Mouse (Mus musculus): ENCODE measurements at regions not wholly inside any gene's neighbourhood (a gene's known extent, or its start where the extent isn't known, plus 50 kb on each side); places are given as distances from the start of the nearest gene placed in this dataset.
"Not testable (repeated sequence)": the region's sequence is repeated elsewhere in the genome, so short reads cannot be mapped to it uniquely, and the experiment has no call there.

GRCm38 (mm10) chr17:61301984-61302383 is 1579.1 kb downstream of the Efna5 start:
- 63% methylated on average over 1 of the region's 1 CpGs for WGBS (ENCODE audit: insufficient replicate concordance)
- DNase-seq (ENCODE audit: low read depth in 3 of 3, low spot score in 3 of 3): no peak
- H3K36me3 ChIP-seq (replicated peaks; ENCODE audit: control insufficient read depth, insufficient read depth, low read depth): no peaks in the 10 kb centered on the region
- no peak for ATAC-seq (ENCODE audit: insufficient read depth)
- TF ChIP-seq EP300 (IDR thresholded peaks at IDR 0.05; ENCODE audit: low read depth) (no peak), CTCF (IDR thresholded peaks at IDR 0.05; ENCODE audit: low read depth) (no peak)
- H3K9me3 ChIP-seq (ENCODE audit: control insufficient read depth, low read length): no peaks in the 10 kb centered on the region
- H3K9ac ChIP-seq (replicated peaks): no peak overlapping the region
- no peak overlapping the region for H3K4me2 ChIP-seq (ENCODE audit: low read depth)
- H3K4me1 ChIP-seq (replicated peaks; ENCODE audit: control insufficient read depth in 2 of 2, insufficient read depth in 2 of 2, low read length in 1 of 2): no peaks in the 10 kb centered on the region
- H3K27me3 ChIP-seq (ENCODE audit: control insufficient read depth, insufficient read depth, low read length): no peaks in the 10 kb centered on the region
- no peak overlapping the region for H3K4me3 ChIP-seq (ENCODE audit: insufficient read depth in 1 of 2, low read depth in 2 of 2, low read length in 2 of 2)
- no peak overlapping the region for H3K27ac ChIP-seq

GRCm38 (mm10) chr17:61301171-61301570 is 1579.9 kb downstream of the Efna5 start:
- Histone ChIP-seq H3K27me3 (ENCODE audit: control insufficient read depth, insufficient read depth, low read length) (no peaks in the 10 kb centered on the region), H3K4me3 (ENCODE audit: insufficient read depth in 1 of 2, low read depth in 2 of 2, low read length in 2 of 2) (no peak overlapping the region), H3K9ac (replicated peaks) (no peak overlapping the region), H3K4me2 (ENCODE audit: low read depth) (no peak overlapping the region), H3K36me3 (replicated peaks; ENCODE audit: control insufficient read depth, insufficient read depth, low read depth) (no peaks in the 10 kb centered on the region), H3K4me1 (replicated peaks; ENCODE audit: control insufficient read depth in 2 of 2, insufficient read depth in 2 of 2, low read length in 1 of 2) (no peaks in the 10 kb centered on the region), H3K27ac (no peak overlapping the region), H3K9me3 (ENCODE audit: control insufficient read depth, low read length) (no peaks in the 10 kb centered on the region)
- DNase-seq (ENCODE audit: low read depth in 3 of 3, low spot score in 3 of 3): no peak
- no peak for TF ChIP-seq CTCF (IDR thresholded peaks at IDR 0.05; ENCODE audit: low read depth)
- TF ChIP-seq EP300 (IDR thresholded peaks at IDR 0.05; ENCODE audit: low read depth): no peak
- no peak for ATAC-seq (ENCODE audit: insufficient read depth)

- DNase-seq (ENCODE audit: low read depth in 3 of 3, low spot score in 3 of 3) (no peak), ATAC-seq (ENCODE audit: insufficient read depth) (no peak)
- no peak overlapping the region for H3K27ac ChIP-seq
- H3K9ac ChIP-seq (replicated peaks): no peak overlapping the region
- TF ChIP-seq CTCF (IDR thresholded peaks at IDR 0.05; ENCODE audit: low read depth) (no peak), EP300 (IDR thresholded peaks at IDR 0.05; ENCODE audit: low read depth) (no peak)
- H3K27me3 ChIP-seq (ENCODE audit: control insufficient read depth, insufficient read depth, low read length): no peaks in the 10 kb centered on the region
- 53% methylated on average over 3 of the region's 3 CpGs for WGBS (ENCODE audit: insufficient replicate concordance)
- H3K9me3 ChIP-seq (ENCODE audit: control insufficient read depth, low read length): no peaks in the 10 kb centered on the region
- H3K4me3 ChIP-seq (ENCODE audit: insufficient read depth in 1 of 2, low read depth in 2 of 2, low read length in 2 of 2): no peak overlapping the region
- H3K36me3 ChIP-seq (replicated peaks; ENCODE audit: control insufficient read depth, insufficient read depth, low read depth): no peaks in the 10 kb centered on the region
- H3K4me1 ChIP-seq (replicated peaks; ENCODE audit: control insufficient read depth in 2 of 2, insufficient read depth in 2 of 2, low read length in 1 of 2): no peaks in the 10 kb centered on the region
- no peak overlapping the region for H3K4me2 ChIP-seq (ENCODE audit: low read depth)
These were observed 1590.0 kb downstream of the Efna5 start for GRCm38 (mm10) chr17:61291129-61291528.

GRCm38 (mm10) chr17:61288590-61288989 is 1592.5 kb downstream of the Efna5 start:
- no peak overlapping the region for H3K27ac ChIP-seq
- 45% methylated on average over 2 of the region's 2 CpGs for WGBS (ENCODE audit: insufficient replicate concordance)
- H3K4me1 ChIP-seq (replicated peaks; ENCODE audit: control insufficient read depth in 2 of 2, insufficient read depth in 2 of 2, low read length in 1 of 2): no peaks in the 10 kb centered on the region
- no peak for TF ChIP-seq CTCF (IDR thresholded peaks at IDR 0.05; ENCODE audit: low read depth)
- TF ChIP-seq EP300 (IDR thresholded peaks at IDR 0.05; ENCODE audit: low read depth): no peak
- ATAC-seq (ENCODE audit: insufficient read depth) (no peak), DNase-seq (ENCODE audit: low read depth in 3 of 3, low spot score in 3 of 3) (no peak)
- no peaks in the 10 kb centered on the region for H3K27me3 ChIP-seq (ENCODE audit: control insufficient read depth, insufficient read depth, low read length)
- no peaks in the 10 kb centered on the region for H3K36me3 ChIP-seq (replicated peaks; ENCODE audit: control insufficient read depth, insufficient read depth, low read depth)
- H3K4me3 ChIP-seq (ENCODE audit: insufficient read depth in 1 of 2, low read depth in 2 of 2, low read length in 2 of 2): no peak overlapping the region
- no peaks in the 10 kb centered on the region for H3K9me3 ChIP-seq (ENCODE audit: control insufficient read depth, low read length)
- H3K9ac ChIP-seq (replicated peaks): no peak overlapping the region
- no peak overlapping the region for H3K4me2 ChIP-seq (ENCODE audit: low read depth)

- Histone ChIP-seq H3K36me3 (replicated peaks; ENCODE audit: control insufficient read depth, insufficient read depth, low read depth) (no peaks in the 10 kb centered on the region), H3K9ac (replicated peaks) (no peak overlapping the region), H3K4me3 (ENCODE audit: insufficient read depth in 1 of 2, low read depth in 2 of 2, low read length in 2 of 2) (no peak overlapping the region), H3K4me1 (replicated peaks; ENCODE audit: control insufficient read depth in 2 of 2, insufficient read depth in 2 of 2, low read length in 1 of 2) (no peaks in the 10 kb centered on the region), H3K27ac (no peak overlapping the region), H3K4me2 (ENCODE audit: low read depth) (no peak overlapping the region), H3K27me3 (ENCODE audit: control insufficient read depth, insufficient read depth, low read length) (no peaks in the 10 kb centered on the region), H3K9me3 (ENCODE audit: control insufficient read depth, low read length) (no peaks in the 10 kb centered on the region)
- TF ChIP-seq EP300 (IDR thresholded peaks at IDR 0.05; ENCODE audit: low read depth) (no peak), CTCF (IDR thresholded peaks at IDR 0.05; ENCODE audit: low read depth) (no peak)
- no peak for DNase-seq (ENCODE audit: low read depth in 3 of 3, low spot score in 3 of 3)
- no peak for ATAC-seq (ENCODE audit: insufficient read depth)
These were observed 1607.5 kb downstream of the Efna5 start for GRCm38 (mm10) chr17:61273631-61274030.

- not testable (repeated sequence) for H3K4me2 ChIP-seq (ENCODE audit: low read depth); H3K36me3 ChIP-seq (replicated peaks; ENCODE audit: control insufficient read depth, insufficient read depth, low read depth); H3K27ac ChIP-seq; H3K9ac ChIP-seq (replicated peaks); H3K4me1 ChIP-seq (replicated peaks; ENCODE audit: control insufficient read depth in 2 of 2, insufficient read depth in 2 of 2, low read length in 1 of 2); ATAC-seq (ENCODE audit: insufficient read depth); H3K9me3 ChIP-seq (ENCODE audit: control insufficient read depth, low read length); DNase-seq (ENCODE audit: low read depth in 3 of 3, low spot score in 3 of 3); H3K4me3 ChIP-seq (ENCODE audit: insufficient read depth in 1 of 2, low read depth in 2 of 2, low read length in 2 of 2); H3K27me3 ChIP-seq (ENCODE audit: control insufficient read depth, insufficient read depth, low read length)
- 33% methylated on average over 1 of the region's 1 CpGs for WGBS (ENCODE audit: insufficient replicate concordance)
These were observed 1624.6 kb downstream of the Efna5 start for GRCm38 (mm10) chr17:61256526-61256925.
